ENCODE assay signal across 22 mouse cellular contexts in the genomic region with DNA sequence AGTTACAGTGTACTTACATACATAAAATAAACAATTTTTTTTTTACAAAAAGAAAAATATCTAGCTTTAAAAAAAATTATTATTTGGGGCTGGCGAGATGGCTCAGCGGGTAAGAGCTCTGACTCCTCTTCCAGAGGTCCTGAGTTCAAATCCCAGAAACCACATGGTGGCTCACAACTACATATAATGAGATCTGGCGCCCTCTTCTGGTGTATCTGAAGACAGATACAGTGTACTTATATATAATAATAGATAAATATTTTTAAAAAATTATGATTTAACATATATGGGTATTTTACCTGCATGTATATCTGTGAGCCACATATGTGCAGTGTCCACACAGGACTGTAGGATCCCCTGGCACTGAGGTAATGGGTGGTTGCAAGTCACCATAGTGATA. TPM values are rescaled to one million over a fixed set of nuclear protein-coding genes. Genes with fewer than 3 reads are reported as not detected.
A peak's percentile ranks its signal among the peaks of the same experiment; 100 is the strongest.
DNase-seq lines count a peak whose midpoint lies in the region; ATAC-seq and TF ChIP-seq lines count a peak whose summit lies in the region.
"Had no signal": no experiment of that assay in that cellular context is flagged by ENCODE, and none has a peak within 500 bp of the region (broad histone marks: within the 10 kb centered on the region; RNA-seq: fewer than 3 reads in every experiment).

No protein-coding gene starts in this region.

- H3K9me3 ChIP-seq in kidney, embryonic 16.5 days (ENCODE audit: low read length), result no peaks in the 10 kb centered on the region
- no peaks in the 10 kb centered on the region for H3K9me3 ChIP-seq in lung, postnatal 0 days (ENCODE audit: low read length)
- H3K9me3 ChIP-seq: forebrain, embryonic 10.5 days; hindbrain, embryonic 10.5 days; limb, embryonic 15.5 days had no signal

- DNase-seq in kidney, postnatal 10 days, result peak; percentile 9
- no peak for DNase-seq in lung, postnatal 0 days (ENCODE audit: low spot score)
- no peak for DNase-seq in lung, postnatal 25 days (ENCODE audit: low spot score)
- DNase-seq in B cell, adult 2 months, result peak; percentile 50 to 53
- DNase-seq in c-Kit-positive CD71-positive TER-119-positive erythroid progenitor cells, embryonic 14.5 days (ENCODE audit: low spot score), result no peak
- DNase-seq: adrenal gland, postnatal 25 days; cerebellum, adult 18-20 months; cerebellum, postnatal 36 days; gastrocnemius, postnatal 25 days; kidney, adult 2 months; kidney, postnatal 4 days; layer of hippocampus, postnatal 36 days; retina, postnatal 1 day had no signal

- peaks cover 38% of the 10 kb centered on the region for H3K36me3 ChIP-seq in kidney, embryonic 16.5 days (ENCODE audit: insufficient read depth, low read length)
- H3K36me3 ChIP-seq in lung, postnatal 0 days (ENCODE audit: insufficient read depth, low read length), result peaks cover 10% of the 10 kb centered on the region; the same call in 1 of the 2 replicates

- no peak for TF ChIP-seq POLR2A in bone marrow, adult 2 months (IDR thresholded peaks at IDR 0.05; ENCODE audit: borderline replicate concordance, control insufficient read depth, low read depth, low read length)

- H3K9ac ChIP-seq in kidney, embryonic 16.5 days (replicated peaks; ENCODE audit: low read length), result no peak overlapping the region
- H3K9ac ChIP-seq in lung, postnatal 0 days (replicated peaks; ENCODE audit: low read depth), result no peak overlapping the region
- H3K9ac ChIP-seq: limb, embryonic 15.5 days had no signal

- 80% methylated on average over 3 of the region's 3 CpGs for WGBS in kidney, embryonic 16.5 days
- WGBS in lung, postnatal 0 days, result 83% methylated on average over 3 of the region's 3 CpGs
- WGBS in bone marrow, adult 2 months, result 71% methylated on average over 3 of the region's 3 CpGs

- no peak overlapping the region for H3K4me3 ChIP-seq in kidney, embryonic 16.5 days (ENCODE audit: low read length)
- H3K4me3 ChIP-seq in lung, postnatal 0 days (ENCODE audit: low read depth, low read length), result no peak overlapping the region
- no peak overlapping the region for H3K4me3 ChIP-seq in bone marrow, adult 2 months (replicated peaks; ENCODE audit: control insufficient read depth, low read depth, low read length)
- H3K4me3 ChIP-seq: forebrain, embryonic 10.5 days; hindbrain, embryonic 10.5 days; limb, embryonic 15.5 days had no signal

- H3K27me3 ChIP-seq in kidney, embryonic 16.5 days (ENCODE audit: insufficient read depth, low read length), result no peaks in the 10 kb centered on the region
- H3K27me3 ChIP-seq in lung, postnatal 0 days (replicated peaks; ENCODE audit: insufficient read depth, low read length), result no peaks in the 10 kb centered on the region
- H3K27me3 ChIP-seq: limb, embryonic 15.5 days had no signal

- no peak overlapping the region for H3K4me2 ChIP-seq in kidney, embryonic 16.5 days (replicated peaks; ENCODE audit: low read depth, low read length)
- no peak overlapping the region for H3K4me2 ChIP-seq in lung, postnatal 0 days (replicated peaks; ENCODE audit: low read depth, low read length)
- H3K4me2 ChIP-seq: limb, embryonic 15.5 days had no signal

- H3K27ac ChIP-seq in kidney, embryonic 16.5 days (ENCODE audit: low read length), result no peak overlapping the region
- no peak overlapping the region for H3K27ac ChIP-seq in lung, postnatal 0 days (ENCODE audit: low read length)
- no peak overlapping the region for H3K27ac ChIP-seq in bone marrow, adult 2 months (ENCODE audit: control insufficient read depth, insufficient read depth, low read depth, low read length, poor library complexity)
- H3K27ac ChIP-seq: forebrain, embryonic 10.5 days; hindbrain, embryonic 10.5 days; hindbrain, postnatal 0 days; limb, embryonic 15.5 days had no signal

- peaks cover 21% of the 10 kb centered on the region for H3K4me1 ChIP-seq in kidney, embryonic 16.5 days (ENCODE audit: insufficient read depth, low read length)
- peaks cover 3% of the 10 kb centered on the region for H3K4me1 ChIP-seq in lung, postnatal 0 days (ENCODE audit: insufficient read depth, low read depth, low read length)
- no peaks in the 10 kb centered on the region; the same call in 1 of the 2 replicates for H3K4me1 ChIP-seq in bone marrow, adult 2 months (ENCODE audit: control insufficient read depth, insufficient read depth, low read length)

- TF ChIP-seq CTCF in lung, postnatal 0 days (IDR thresholded peaks at IDR 0.05), result peak; percentile 27
- 0 out of 2 replicates have a peak, but pooled peaks have one; percentile 4 for TF ChIP-seq CTCF in bone marrow, adult 2 months (IDR thresholded peaks at IDR 0.05; ENCODE audit: control insufficient read depth, insufficient read depth, low read length)

- no peak for ATAC-seq in kidney, embryonic 16.5 days (ENCODE audit: low FRiP score, low TSS enrichment)
- ATAC-seq in lung, postnatal 0 days, result no peak
- ATAC-seq: hindbrain, postnatal 0 days; midbrain, embryonic 16.5 days had no signal

- no peak for TF ChIP-seq EP300 in lung, postnatal 0 days (IDR thresholded peaks at IDR 0.05)

RNA-seq across cellular contexts. Expression of a gene that starts 3.2 kb away (rescaled TPM):
- 46.9 and 53.6 TPM in 2 replicates for polyA plus RNA-seq in kidney, embryonic 16.5 days (2015; fragmentation: Nextera tagmentation; extraction: Ambion mirVana)
- 38.4 and 40.6 TPM in 2 replicates for polyA plus RNA-seq in lung, postnatal 0 days (2015; fragmentation: Nextera tagmentation; extraction: Ambion mirVana)
- polyA plus RNA-seq in bone marrow, adult 2 months (2011; ENCODE audit: insufficient read depth, insufficient read length, low replicate concordance, missing spikeins), result 19.2 and 64.3 TPM in 2 replicates

RNA-seq across cellular contexts. Expression of a gene that starts 5.1 kb away (rescaled TPM):
- polyA plus RNA-seq in kidney, embryonic 16.5 days (2015; fragmentation: Nextera tagmentation; extraction: Ambion mirVana), result 53.0 and 54.8 TPM in 2 replicates
- 26.7 and 27.0 TPM in 2 replicates for polyA plus RNA-seq in lung, postnatal 0 days (2015; fragmentation: Nextera tagmentation; extraction: Ambion mirVana)
- 57.4 and 100 TPM in 2 replicates for polyA plus RNA-seq in bone marrow, adult 2 months (2011; ENCODE audit: insufficient read depth, insufficient read length, low replicate concordance, missing spikeins)

RNA-seq across cellular contexts. Expression of a gene that starts 5.7 kb away (rescaled TPM):
- polyA plus RNA-seq in kidney, embryonic 16.5 days (2015; fragmentation: Nextera tagmentation; extraction: Ambion mirVana), result 141 TPM in 2 replicates
- polyA plus RNA-seq in lung, postnatal 0 days (2015; fragmentation: Nextera tagmentation; extraction: Ambion mirVana), result 88.9 and 95.6 TPM in 2 replicates
- 26.9 and 42.0 TPM in 2 replicates for polyA plus RNA-seq in bone marrow, adult 2 months (2011; ENCODE audit: insufficient read depth, insufficient read length, low replicate concordance, missing spikeins)

RNA-seq across cellular contexts. Expression of a gene that starts 14.7 kb away (rescaled TPM):
- polyA plus RNA-seq in kidney, embryonic 16.5 days (2015; fragmentation: Nextera tagmentation; extraction: Ambion mirVana), result 60.6 and 70.5 TPM in 2 replicates
- 44.2 and 48.3 TPM in 2 replicates for polyA plus RNA-seq in lung, postnatal 0 days (2015; fragmentation: Nextera tagmentation; extraction: Ambion mirVana)
- polyA plus RNA-seq in bone marrow, adult 2 months (2011; ENCODE audit: insufficient read depth, insufficient read length, low replicate concordance, missing spikeins), result 31.0 and 39.6 TPM in 2 replicates

RNA-seq across cellular contexts. Expression of a gene that starts 18.5 kb away (rescaled TPM):
- polyA plus RNA-seq in kidney, embryonic 16.5 days (2015; fragmentation: Nextera tagmentation; extraction: Ambion mirVana), result 0.62 and 0.92 TPM in 2 replicates
- not detected in 2 replicates for polyA plus RNA-seq in lung, postnatal 0 days (2015; fragmentation: Nextera tagmentation; extraction: Ambion mirVana)
- 4.3 TPM in 1 of 2 replicates, not detected in the other for polyA plus RNA-seq in bone marrow, adult 2 months (2011; ENCODE audit: insufficient read depth, insufficient read length, low replicate concordance, missing spikeins)
- polyA plus RNA-seq: forebrain, embryonic 10.5 days; heart, embryonic 16.5 days; limb, embryonic 15.5 days; lung, embryonic 16.5 days had no signal

Comparison
In these comparisons a context has a peak if more than half of its experiments do, and no peak if none do; other contexts are left out.
1. DNase-seq: peak in kidney, postnatal 10 days (single experiment) and B cell, adult 2 months (2 of 2); none in lung, postnatal 0 days (single experiment), lung, postnatal 25 days (single experiment) and c-Kit-positive CD71-positive TER-119-positive erythroid progenitor cells, embryonic 14.5 days (single experiment).